Comparison of ENCODE assay signal across 8 mouse cellular contexts in the genomic region with DNA sequence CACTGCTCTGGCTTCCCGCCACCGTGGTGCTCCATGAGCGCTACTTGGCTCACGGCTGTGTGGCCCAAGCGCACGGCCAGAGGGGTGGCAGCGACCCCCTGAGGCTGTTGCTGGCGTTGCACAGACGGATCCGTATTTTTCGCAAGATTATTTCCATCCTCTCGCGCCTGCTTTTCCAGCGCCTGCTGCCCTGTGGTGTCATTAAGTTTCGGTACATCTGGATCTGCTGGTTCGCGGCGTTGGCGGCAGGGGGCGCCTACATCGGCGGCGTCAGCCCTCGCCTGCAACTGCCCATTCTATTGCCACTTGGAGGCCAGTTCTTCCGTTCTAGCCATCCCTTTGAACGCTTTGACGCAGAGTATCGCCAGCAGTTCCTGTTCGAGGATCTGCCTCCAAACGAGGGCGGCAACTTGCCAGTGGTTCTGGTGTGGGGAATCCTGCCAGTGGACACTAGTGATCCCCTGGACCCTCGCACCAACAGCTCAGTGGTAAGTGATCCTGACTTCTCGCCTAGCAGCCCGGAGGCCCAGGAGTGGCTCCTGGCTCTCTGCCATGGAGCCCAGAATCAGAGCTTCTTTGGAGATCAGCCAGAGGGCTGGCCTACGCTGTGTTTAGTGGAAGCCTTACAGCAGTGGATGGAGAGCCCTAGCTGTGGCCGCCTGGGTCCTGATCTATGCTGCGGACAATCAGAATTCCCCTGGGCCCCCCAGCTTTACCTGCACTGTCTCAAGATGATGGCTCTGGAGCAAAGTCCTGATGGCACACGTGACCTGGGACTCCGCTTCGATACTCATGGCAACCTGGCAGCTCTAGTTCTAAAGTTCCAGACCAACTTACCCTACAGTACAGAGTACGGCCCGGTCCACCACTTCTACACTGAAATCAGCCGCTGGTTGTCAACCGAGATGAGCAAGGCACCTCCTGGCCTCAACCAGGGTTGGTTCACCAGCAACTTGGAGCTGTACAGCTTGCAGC. TPM values are rescaled to one million over a fixed set of nuclear protein-coding genes. Genes with fewer than 3 reads are reported as not detected.
DNase-seq lines count a peak whose midpoint lies in the region; ATAC-seq and TF ChIP-seq lines count a peak whose summit lies in the region.

No protein-coding gene starts in this region.

- no peaks in the 10 kb centered on the region for H3K27me3 ChIP-seq in forebrain, postnatal 0 days (ENCODE audit: insufficient read depth, low read length)

- ATAC-seq in forebrain, postnatal 0 days, result peak; percentile 69
- no peak for ATAC-seq in inflammation-experienced regulatory T-cells, adult 6 months

- H3K36me3 ChIP-seq in forebrain, postnatal 0 days (ENCODE audit: insufficient read depth), result peaks cover 50% of the 10 kb centered on the region

- no peak overlapping the region for H3K9ac ChIP-seq in forebrain, postnatal 0 days

- H3K27ac ChIP-seq in forebrain, postnatal 0 days (ENCODE audit: low read depth, low read length), result no peak overlapping the region

- DNase-seq in adrenal gland, adult (ENCODE audit: inconsistent age in 2 of 2, low spot score in 1 of 2), result peak; percentile 86 to 93
- peak; percentile 89 for DNase-seq in cerebellum, adult 9-10 months
- peak; percentile 61 for DNase-seq in forebrain, postnatal 0 days
- peak; percentile 76 for DNase-seq in heart, postnatal 4 days
- peak; percentile 49 to 64 for DNase-seq in layer of hippocampus, postnatal 25 days (ENCODE audit: extremely low spot score in 1 of 2, low spot score in 1 of 2)
- peak; percentile 82 for DNase-seq in lung, postnatal 14 days
- peak; percentile 73 for DNase-seq in retina, postnatal 1 day

- H3K4me2 ChIP-seq in forebrain, postnatal 0 days (ENCODE audit: low read depth), result peak overlapping the region; percentile 21; the same call in 1 of the 2 replicates

- no peak overlapping the region for H3K4me3 ChIP-seq in forebrain, postnatal 0 days (ENCODE audit: low read depth, low read length)

- no peaks in the 10 kb centered on the region for H3K4me1 ChIP-seq in forebrain, postnatal 0 days (ENCODE audit: insufficient read depth)

- peak; percentile 65 for TF ChIP-seq CTCF in forebrain, postnatal 0 days (IDR thresholded peaks at IDR 0.05; ENCODE audit: low read depth)

- 23% methylated on average over 44 of the region's 44 CpGs for WGBS in forebrain, postnatal 0 days

- no peaks in the 10 kb centered on the region for H3K9me3 ChIP-seq in forebrain, postnatal 0 days (ENCODE audit: low read length)

RNA-seq across cellular contexts. Expression of a gene that starts 11.3 kb away (rescaled TPM):
- total RNA-seq in forebrain, postnatal 0 days (2014; rRNA removed), result 48.4 and 91.3 TPM in 2 replicates
- 25.4 and 40.4 TPM in 2 replicates for polyA plus RNA-seq in forebrain, postnatal 0 days (2015; fragmentation: Nextera tagmentation; extraction: Ambion mirVana)
- total RNA-seq in heart, postnatal 4 days (2021), result under 1 TPM; 0.07 to 0.10 TPM
- total RNA-seq in layer of hippocampus, postnatal 25 days (2021), result 100 to 1,000 TPM; 255 to 263 TPM
- not detected for polyA plus RNA-seq in inflammation-experienced regulatory T-cells, adult 6 months (2017; shearing (Covaris generic))

RNA-seq across cellular contexts. Expression of a gene that starts 18.3 kb away (rescaled TPM):
- not detected in 2 replicates for total RNA-seq in forebrain, postnatal 0 days (2014; rRNA removed)
- not detected in 2 replicates for polyA plus RNA-seq in forebrain, postnatal 0 days (2015; fragmentation: Nextera tagmentation; extraction: Ambion mirVana)
- total RNA-seq in heart, postnatal 4 days (2021), result not detected
- not detected for total RNA-seq in layer of hippocampus, postnatal 25 days (2021)
- not detected for polyA plus RNA-seq in inflammation-experienced regulatory T-cells, adult 6 months (2017; shearing (Covaris generic))

RNA-seq across cellular contexts. Expression of a gene that starts 23.0 kb away (rescaled TPM):
- total RNA-seq in forebrain, postnatal 0 days (2014; rRNA removed), result 7.1 and 7.5 TPM in 2 replicates
- 11.9 and 13.1 TPM in 2 replicates for polyA plus RNA-seq in forebrain, postnatal 0 days (2015; fragmentation: Nextera tagmentation; extraction: Ambion mirVana)
- 10 to 100 TPM; 53.5 to 65.0 TPM for total RNA-seq in heart, postnatal 4 days (2021)
- total RNA-seq in layer of hippocampus, postnatal 25 days (2021), result 1 to 10 TPM; 1.7 to 2.1 TPM
- 10 to 100 TPM; 11.9 to 73.4 (median 13.7) TPM for polyA plus RNA-seq in inflammation-experienced regulatory T-cells, adult 6 months (2017; shearing (Covaris generic))

RNA-seq across cellular contexts. Expression of a gene that starts 28.4 kb away (rescaled TPM):
- 1.8 and 2.4 TPM in 2 replicates for total RNA-seq in forebrain, postnatal 0 days (2014; rRNA removed)
- polyA plus RNA-seq in forebrain, postnatal 0 days (2015; fragmentation: Nextera tagmentation; extraction: Ambion mirVana), result 0.33 and 0.53 TPM in 2 replicates
- 1 to 10 TPM; 6.6 to 7.4 TPM for total RNA-seq in heart, postnatal 4 days (2021)
- 1 to 10 TPM; 4.9 to 6.7 TPM for total RNA-seq in layer of hippocampus, postnatal 25 days (2021)
- polyA plus RNA-seq in inflammation-experienced regulatory T-cells, adult 6 months (2017; shearing (Covaris generic)), result under 1 TPM in 2 of 3 experiments, not detected in 1; 0.16 to 0.30 TPM

RNA-seq across cellular contexts. Expression of a gene that starts 45.3 kb away (rescaled TPM):
- total RNA-seq in forebrain, postnatal 0 days (2014; rRNA removed), result 13.8 and 14.2 TPM in 2 replicates
- polyA plus RNA-seq in forebrain, postnatal 0 days (2015; fragmentation: Nextera tagmentation; extraction: Ambion mirVana), result 15.7 and 17.2 TPM in 2 replicates
- total RNA-seq in heart, postnatal 4 days (2021), result 10 to 100 TPM; 33.9 to 34.9 TPM
- 10 to 100 TPM; 58.3 to 64.5 TPM for total RNA-seq in layer of hippocampus, postnatal 25 days (2021)
- polyA plus RNA-seq in inflammation-experienced regulatory T-cells, adult 6 months (2017; shearing (Covaris generic)), result 10 to 100 TPM; 28.1 to 40.7 (median 28.2) TPM

Comparison
In these comparisons a context has a peak if more than half of its experiments do, and no peak if none do; other contexts are left out.
1. RNA of a gene that starts 11.3 kb away (total RNA-seq): 255 to 263 TPM in layer of hippocampus, postnatal 25 days and 48.4 to 91.3 TPM in forebrain, postnatal 0 days; 0.07 to 0.10 TPM in heart, postnatal 4 days; every median in the first group is over 10 times any median in the second.
2. Peak in every context shown above with its lines, with median percentiles within 50 percentile points of each other: DNase-seq.